Mouse (Mus musculus) midbrain, embryonic 14.5 days (tissue): ENCODE data around the gene Tspan4. TPM values are rescaled to one million over a fixed set of nuclear protein-coding genes. Genes with fewer than 3 reads are reported as not detected.
A peak's percentile ranks its signal among the peaks of the same experiment; 100 is the strongest.

Experiments
- ATAC-seq: fragments of 200-750 bp; cut with Nextera tagmentation; 2 replicates; pipeline ENCODE4 v1.8.0; 2017; ENCODE audit warnings: moderate number of reproducible peaks, moderate library complexity; ENCODE audit not compliant: low FRiP score, low TSS enrichment
- DNase-seq: peaks from one replicate; pipeline ENCODE4 v3.0.0-alpha.2; 2015
- H3K27ac ChIP-seq: fragments of 300-500 bp; sonication (generic); replicated peaks from 2 replicates; pipeline ENCODE4 v1.5.1; 2014; ENCODE audit warnings: mild to moderate bottlenecking, low read depth, low read length, moderate library complexity
- H3K27me3 ChIP-seq: fragments of 300-500 bp; sonication (generic); 2 replicates; pipeline ENCODE4 v1.6.1; 2014; ENCODE audit warnings: low read length, control low read depth, mixed read lengths; ENCODE audit not compliant: control insufficient read depth, insufficient read depth
- H3K36me3 ChIP-seq: fragments of 300-500 bp; sonication (generic); 2 replicates; pipeline ENCODE4 v1.6.1; 2014; ENCODE audit warnings: low read length, control low read depth; ENCODE audit not compliant: control insufficient read depth, insufficient read depth
- H3K4me1 ChIP-seq: fragments of 300-500 bp; sonication (generic); 2 replicates; pipeline ENCODE4 v1.6.1; 2014; ENCODE audit warnings: mild to moderate bottlenecking, antibody characterized with exemption, low read length, control low read depth; ENCODE audit not compliant: control insufficient read depth, insufficient read depth
- H3K4me2 ChIP-seq: fragments of 300-500 bp; sonication (generic); 2 replicates; pipeline ENCODE4 v1.6.1; 2014; ENCODE audit warnings: mild to moderate bottlenecking, low read length, moderate library complexity
- H3K4me3 ChIP-seq: fragments of 300-500 bp; sonication (generic); replicated peaks from 2 replicates; pipeline ENCODE4 v1.5.1; 2014; ENCODE audit warnings: low read depth, low read length
- H3K9ac ChIP-seq: fragments of 300-500 bp; sonication (generic); replicated peaks from 2 replicates; pipeline ENCODE4 v1.6.1; 2014; ENCODE audit warnings: mild to moderate bottlenecking, low read length, moderate library complexity
- H3K9me3 ChIP-seq: fragments of 300-500 bp; sonication (generic); 2 replicates; pipeline ENCODE4 v1.6.1; 2016; ENCODE audit warnings: low read length, control low read depth, mixed read lengths; ENCODE audit not compliant: control insufficient read depth
- WGBS: fragments of 180-500 bp; shearing (Covaris S2); extraction: QIAGEN DNeasy Blood & Tissue Kit; methylation state at CpG from one replicate; pipeline ENCODE4 v1.1.7; 2014; 5-methylcytosine and 5-hydroxymethylcytosine counted together
- polyA plus RNA-seq: library from polyadenylated mRNA; unstranded; fragments of >200 nt; fragmentation: Nextera tagmentation; extraction: Ambion mirVana; gene quantifications from 2 replicates; pipeline ENCODE4 v1.2.1, GENCODE M21; 2014

Tspan4 gene
- polyA plus RNA-seq, 1 experiment from 2014 or later, result 35.2 TPM

DNA sequence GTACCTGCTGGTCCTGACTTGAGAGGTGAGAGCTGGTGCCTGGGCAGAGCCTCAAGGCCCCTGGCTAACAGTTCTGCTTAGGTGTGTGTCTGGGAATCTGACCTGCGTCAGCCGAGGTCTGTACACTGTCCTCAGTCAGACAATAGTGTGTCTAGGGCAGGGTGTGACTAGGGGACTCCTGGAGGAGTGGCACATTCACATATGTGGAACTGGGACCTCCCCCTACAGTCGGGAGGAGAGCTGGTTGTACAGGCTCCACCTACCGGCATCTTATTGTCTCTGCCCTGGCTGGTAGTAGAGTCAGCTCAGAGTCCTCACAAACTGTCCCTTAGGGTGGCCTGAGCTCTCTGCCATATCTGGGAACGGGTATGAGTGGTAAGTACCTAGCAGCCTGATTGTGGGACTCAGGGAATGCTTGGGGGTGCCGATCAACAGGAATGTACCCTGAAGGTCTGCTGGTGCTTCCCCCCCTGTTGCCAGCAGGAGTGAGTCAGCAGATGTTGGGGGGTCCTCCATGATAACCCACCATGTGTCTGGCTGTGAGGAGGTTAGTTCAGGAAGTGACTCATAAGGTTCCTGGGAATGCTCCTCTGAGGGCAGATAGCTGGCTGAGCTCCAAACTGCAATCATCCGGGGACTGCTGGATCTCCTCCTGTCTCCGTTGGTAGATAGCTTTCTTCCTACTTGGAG is 6.4 kb upstream of the Tspan4 start:
- peak overlapping the region; percentile 75 for H3K9ac ChIP-seq
- H3K4me1 ChIP-seq, result peaks cover 32% of the 10 kb centered on the region
- peaks cover 29% of the 10 kb centered on the region for H3K36me3 ChIP-seq
- peak overlapping the region; percentile 67 for H3K4me2 ChIP-seq
- WGBS, result 18% methylated on average over 8 of the region's 8 CpGs
- H3K27me3 ChIP-seq, result peaks cover 36% of the 10 kb centered on the region
- H3K9me3 ChIP-seq, result no peaks in the 10 kb centered on the region
- H3K4me3 ChIP-seq, result peak overlapping the region; percentile 54
- ATAC-seq (peak; percentile 80), DNase-seq (peak; percentile 84)
- peak overlapping the region; percentile 84 for H3K27ac ChIP-seq

DNA sequence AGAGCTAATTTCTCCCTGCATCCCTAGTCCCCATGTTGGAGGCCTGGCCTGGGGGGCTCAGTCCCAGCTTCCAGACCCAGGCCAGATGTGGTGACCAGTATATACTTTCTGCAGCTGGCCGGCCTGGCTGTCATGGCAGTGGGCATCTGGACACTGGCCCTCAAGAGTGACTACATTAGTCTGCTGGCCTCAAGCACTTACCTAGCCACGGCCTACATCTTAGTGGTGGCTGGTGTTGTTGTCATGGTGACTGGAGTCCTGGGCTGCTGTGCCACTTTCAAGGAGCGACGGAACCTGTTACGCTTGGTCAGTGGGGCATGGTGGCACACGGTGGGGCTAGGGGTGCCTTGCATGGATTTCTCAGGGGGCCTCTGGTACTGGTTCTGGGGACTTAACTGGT is 5.7 kb upstream of the Tspan4 start:
- peaks cover 29% of the 10 kb centered on the region for H3K27me3 ChIP-seq
- peak overlapping the region; percentile 54 for H3K4me3 ChIP-seq
- ATAC-seq (no peak), DNase-seq (no peak)
- H3K27ac ChIP-seq, result peak overlapping the region; percentile 84
- H3K9me3 ChIP-seq, result no peaks in the 10 kb centered on the region
- H3K4me2 ChIP-seq, result peak overlapping the region; percentile 67
- peak overlapping the region; percentile 75; the same call in 1 of the 2 replicates for H3K9ac ChIP-seq
- H3K36me3 ChIP-seq, result peaks cover 29% of the 10 kb centered on the region
- peaks cover 39% of the 10 kb centered on the region for H3K4me1 ChIP-seq
- 41% methylated on average over 6 of the region's 6 CpGs for WGBS

DNA sequence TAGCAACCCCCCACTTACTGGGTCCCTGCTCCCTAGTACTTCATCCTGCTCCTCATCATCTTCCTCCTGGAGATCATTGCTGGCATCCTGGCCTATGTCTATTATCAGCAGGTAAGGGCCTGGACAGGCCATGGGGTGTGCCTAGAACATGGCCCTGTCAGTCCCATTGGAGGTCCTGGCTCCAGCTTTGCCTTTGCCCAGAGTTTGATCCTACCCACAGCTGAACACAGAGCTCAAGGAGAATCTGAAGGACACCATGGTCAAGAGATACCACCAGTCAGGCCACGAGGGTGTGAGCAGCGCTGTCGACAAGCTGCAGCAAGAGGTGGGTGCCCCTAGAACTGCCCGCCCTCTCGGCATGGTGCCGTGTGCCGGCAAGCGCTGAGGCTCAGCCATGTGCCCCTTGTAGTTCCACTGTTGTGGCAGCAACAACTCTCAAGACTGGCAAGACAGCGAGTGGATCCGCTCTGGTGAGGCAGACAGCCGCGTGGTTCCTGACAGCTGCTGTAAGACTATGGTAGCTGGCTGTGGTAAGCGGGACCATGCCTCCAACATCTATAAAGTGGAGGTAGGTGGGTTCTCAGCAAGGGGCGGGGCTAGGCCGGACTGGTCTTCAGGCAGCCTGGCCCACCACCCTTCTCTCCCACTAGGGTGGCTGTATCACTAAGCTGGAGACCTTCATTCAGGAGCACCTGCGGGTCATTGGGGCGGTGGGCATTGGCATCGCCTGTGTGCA is 5.0 kb upstream of the Tspan4 start:
- H3K4me3 ChIP-seq, result 0 out of 2 replicates have a peak overlapping the region, but pooled peaks have one; percentile 54

DNA sequence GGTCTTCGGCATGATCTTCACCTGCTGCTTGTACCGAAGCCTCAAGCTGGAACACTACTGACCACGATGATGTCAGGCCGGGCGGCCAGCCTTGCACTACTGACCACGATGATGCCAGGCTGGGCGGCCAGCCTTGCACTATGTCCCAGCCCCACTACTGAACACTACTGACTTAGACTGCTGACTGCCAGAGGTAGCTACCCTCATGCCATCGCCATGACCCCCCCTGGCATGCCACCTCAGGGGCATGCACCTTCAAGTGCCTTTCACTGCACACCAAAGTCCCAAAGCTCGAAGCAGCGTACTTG is 4.4 kb upstream of the Tspan4 start:
- Histone ChIP-seq H3K4me2 (no peak overlapping the region), H3K4me1 (peaks cover 41% of the 10 kb centered on the region), H3K27ac (no peak overlapping the region), H3K4me3 (no peak overlapping the region), H3K9me3 (no peaks in the 10 kb centered on the region), H3K36me3 (peaks cover 29% of the 10 kb centered on the region), H3K9ac (no peak overlapping the region), H3K27me3 (peaks cover 17% of the 10 kb centered on the region)
- DNase-seq (no peak), ATAC-seq (no peak)
- 95% methylated on average over 10 of the region's 10 CpGs for WGBS

More for the DNA sequence above, 5.0 kb upstream of the Tspan4 start:
- ATAC-seq, result no peak
- peaks cover 29% of the 10 kb centered on the region for H3K36me3 ChIP-seq
- H3K4me2 ChIP-seq, result peak overlapping the region; percentile 67
- H3K27ac ChIP-seq, result no peak overlapping the region
- WGBS, result 89% methylated on average over 18 of the region's 18 CpGs
- H3K9me3 ChIP-seq, result no peaks in the 10 kb centered on the region
- H3K9ac ChIP-seq, result peak overlapping the region; percentile 75; the same call in 1 of the 2 replicates
- H3K27me3 ChIP-seq, result peaks cover 22% of the 10 kb centered on the region
- peaks cover 40% of the 10 kb centered on the region for H3K4me1 ChIP-seq
- DNase-seq, result no peak

DNA sequence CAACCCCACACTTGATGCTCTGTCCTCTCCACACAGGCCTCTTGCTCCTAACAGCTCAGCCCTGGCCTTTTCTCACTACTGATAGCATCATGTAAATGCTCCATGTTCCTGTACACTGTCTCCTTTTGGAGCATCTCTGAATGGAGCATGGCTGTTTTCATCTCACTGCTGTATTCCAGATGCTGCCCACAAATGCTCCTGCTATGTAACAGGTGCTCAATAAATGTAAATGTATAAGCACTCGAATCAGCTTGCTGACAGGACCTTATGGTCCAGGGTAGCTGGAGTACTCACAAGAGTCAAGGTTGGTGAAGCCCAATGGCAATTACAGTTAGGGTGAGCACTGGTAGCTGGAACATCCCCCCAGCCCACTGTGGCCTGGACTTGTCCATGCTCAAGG is 3.8 kb upstream of the Tspan4 start:
- Histone ChIP-seq H3K27ac (no peak overlapping the region), H3K36me3 (peaks cover 29% of the 10 kb centered on the region), H3K9ac (no peak overlapping the region), H3K27me3 (peaks cover 18% of the 10 kb centered on the region), H3K4me2 (no peak overlapping the region), H3K4me1 (peaks cover 44% of the 10 kb centered on the region), H3K9me3 (no peaks in the 10 kb centered on the region), H3K4me3 (no peak overlapping the region)
- WGBS, result 89% methylated on average over 1 of the region's 1 CpGs
- no peak for DNase-seq
- ATAC-seq, result no peak

DNA sequence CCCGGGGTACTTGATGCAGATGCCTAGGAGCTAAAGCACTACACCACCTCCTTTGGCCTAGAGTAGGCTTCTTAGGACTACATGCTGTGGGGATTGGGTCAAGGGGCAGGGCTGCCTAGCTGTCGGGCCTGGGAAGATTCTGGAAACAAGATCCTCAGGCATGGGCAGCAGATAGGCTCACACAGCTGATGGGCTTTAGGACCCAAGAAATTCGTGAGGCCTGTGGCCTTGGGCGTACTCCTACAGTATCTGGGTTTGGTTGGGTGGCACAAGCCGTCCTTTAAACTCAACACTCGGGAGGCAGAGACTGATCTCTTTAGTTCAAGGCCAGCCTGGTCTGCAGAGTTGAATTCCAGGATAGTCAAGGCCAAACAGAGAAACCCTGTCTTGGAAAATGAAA is 2.8 kb upstream of the Tspan4 start:
- Histone ChIP-seq H3K4me2 (no peak overlapping the region), H3K4me3 (no peak overlapping the region), H3K36me3 (peaks cover 29% of the 10 kb centered on the region), H3K9ac (no peak overlapping the region), H3K27me3 (peaks cover 11% of the 10 kb centered on the region), H3K4me1 (peaks cover 39% of the 10 kb centered on the region), H3K9me3 (no peaks in the 10 kb centered on the region), H3K27ac (no peak overlapping the region)
- 82% methylated on average over 6 of the region's 6 CpGs for WGBS
- DNase-seq (no peak), ATAC-seq (no peak)

DNA sequence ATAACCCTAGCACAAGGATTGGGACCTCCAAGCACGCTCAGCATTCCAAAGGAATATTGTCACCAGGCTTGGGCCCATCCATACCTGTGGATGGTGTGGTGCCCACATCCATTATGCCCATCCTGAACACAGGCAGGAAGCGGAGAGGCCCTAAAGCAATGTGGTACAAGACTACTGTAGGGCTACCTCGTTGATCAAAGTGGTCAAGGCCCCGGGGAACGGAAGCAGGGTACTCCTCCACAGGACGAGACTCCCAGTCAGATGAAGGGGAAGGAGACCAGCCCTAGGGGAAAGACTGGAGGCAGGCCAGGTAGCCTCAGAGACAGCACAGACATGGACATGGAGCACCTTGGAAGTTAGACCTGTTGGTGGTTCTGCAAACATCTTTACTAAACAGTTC is 2.3 kb upstream of the Tspan4 start:
- H3K4me2 ChIP-seq, result no peak overlapping the region
- WGBS, result 89% methylated on average over 6 of the region's 6 CpGs

DNA sequence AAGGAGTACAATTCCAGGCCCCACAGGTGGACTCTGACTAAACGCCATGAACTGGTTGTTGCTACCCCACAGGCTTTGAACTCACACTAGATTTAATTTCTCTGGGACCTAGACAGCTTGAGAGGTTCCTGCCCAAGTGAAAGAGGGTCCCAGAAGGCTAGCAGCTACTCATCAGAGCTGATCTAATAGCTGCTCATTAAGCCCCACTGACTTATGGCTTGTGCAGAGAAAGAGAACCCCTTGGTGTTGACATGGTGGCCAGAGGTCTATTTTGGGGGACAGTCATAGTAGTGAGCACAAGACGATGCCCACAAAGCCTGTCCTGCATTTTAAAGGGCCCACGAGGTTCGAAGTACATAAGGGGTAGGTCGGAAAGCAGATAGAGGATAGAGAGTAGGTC is 880 bp upstream of the Tspan4 start:
- no peak for ATAC-seq
- H3K9me3 ChIP-seq, result no peaks in the 10 kb centered on the region
- 13% methylated on average over 5 of the region's 5 CpGs for WGBS
- H3K4me2 ChIP-seq, result peak overlapping the region; percentile 93
- H3K4me3 ChIP-seq, result peak overlapping the region; percentile 70
- H3K9ac ChIP-seq, result peak overlapping the region; percentile 89
- H3K36me3 ChIP-seq, result peaks cover 29% of the 10 kb centered on the region
- H3K4me1 ChIP-seq, result peaks cover 22% of the 10 kb centered on the region
- DNase-seq, result no peak
- H3K27me3 ChIP-seq, result peaks cover 10% of the 10 kb centered on the region
- no peak overlapping the region for H3K27ac ChIP-seq

More for the DNA sequence above, 2.3 kb upstream of the Tspan4 start:
- Histone ChIP-seq H3K4me3 (no peak overlapping the region), H3K4me1 (peaks cover 34% of the 10 kb centered on the region), H3K9ac (no peak overlapping the region), H3K27me3 (peaks cover 10% of the 10 kb centered on the region), H3K36me3 (peaks cover 29% of the 10 kb centered on the region), H3K27ac (no peak overlapping the region), H3K9me3 (no peaks in the 10 kb centered on the region)
- DNase-seq (no peak), ATAC-seq (no peak)

DNA sequence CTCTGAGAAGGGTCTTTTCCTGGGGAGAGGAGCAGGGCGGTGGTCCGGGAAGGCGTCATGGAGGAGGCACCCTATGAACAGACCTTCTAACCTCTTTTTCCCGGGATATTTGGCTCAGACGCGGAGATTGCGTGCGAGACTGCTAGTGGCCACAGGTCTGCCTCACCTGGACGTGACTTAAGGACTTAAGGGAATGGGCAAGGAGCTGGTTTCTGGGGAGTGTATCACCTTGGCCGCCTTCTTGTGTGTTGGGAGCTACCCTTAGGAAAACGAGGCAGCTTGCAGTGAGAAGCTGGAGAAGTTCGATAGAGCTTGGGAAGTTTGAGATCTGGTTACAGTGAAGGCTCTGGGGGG is 742 bp downstream of the Tspan4 start:
- ATAC-seq, result no peak
- H3K36me3 ChIP-seq, result peaks cover 19% of the 10 kb centered on the region
- H3K4me1 ChIP-seq, result peaks cover 13% of the 10 kb centered on the region
- no peak overlapping the region for H3K27ac ChIP-seq
- H3K4me2 ChIP-seq, result peak overlapping the region; percentile 93
- DNase-seq, result no peak
- peaks cover 10% of the 10 kb centered on the region for H3K27me3 ChIP-seq
- H3K9me3 ChIP-seq, result no peaks in the 10 kb centered on the region
- WGBS, result 3% methylated on average over 12 of the region's 12 CpGs
- peak overlapping the region; percentile 89; the same call in 1 of the 2 replicates for H3K9ac ChIP-seq
- H3K4me3 ChIP-seq, result peak overlapping the region; percentile 70
